Mouse (Mus musculus): ENCODE results near the gene Ect2. TPM values are rescaled to one million over a fixed set of nuclear protein-coding genes. Genes with fewer than 3 reads are reported as not detected.

Ect2 gene
- polyA plus RNA-seq, 1 experiment from 2014 or later, result 33.1 TPM

DNA sequence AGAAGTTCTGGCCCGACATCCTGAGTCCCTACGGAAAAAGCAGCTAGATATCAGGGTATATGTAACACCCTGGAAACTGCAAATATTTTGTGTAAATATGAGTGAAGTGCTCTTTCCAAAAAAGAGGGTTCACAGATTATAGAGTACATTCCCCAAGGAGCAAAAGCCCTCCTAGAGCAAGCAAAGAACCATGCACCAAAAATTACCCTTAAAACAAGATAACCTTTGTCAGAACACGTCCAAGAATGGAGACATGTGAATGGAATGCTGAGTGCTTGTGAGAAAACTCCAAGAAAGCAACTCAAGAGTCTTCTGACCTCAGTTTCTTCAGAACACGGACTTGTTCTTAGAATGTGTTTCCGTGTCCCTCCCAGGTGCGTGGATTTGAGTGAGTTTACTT, 50.7 kb downstream of the Ect2 start:
- Histone ChIP-seq H3K9ac (replicated peaks) (no peak overlapping the region), H3K4me2 (replicated peaks) (no peak overlapping the region), H3K4me1 (replicated peaks) (no peaks in the 10 kb centered on the region), H3K36me3 (peaks cover 24% of the 10 kb centered on the region), H3K27ac (no peak overlapping the region), H3K4me3 (replicated peaks) (no peak overlapping the region), H3K9me3 (no peaks in the 10 kb centered on the region), H3K27me3 (no peaks in the 10 kb centered on the region)
- 96% methylated on average over 6 of the region's 6 CpGs for WGBS
- ATAC-seq, result no peak

DNA sequence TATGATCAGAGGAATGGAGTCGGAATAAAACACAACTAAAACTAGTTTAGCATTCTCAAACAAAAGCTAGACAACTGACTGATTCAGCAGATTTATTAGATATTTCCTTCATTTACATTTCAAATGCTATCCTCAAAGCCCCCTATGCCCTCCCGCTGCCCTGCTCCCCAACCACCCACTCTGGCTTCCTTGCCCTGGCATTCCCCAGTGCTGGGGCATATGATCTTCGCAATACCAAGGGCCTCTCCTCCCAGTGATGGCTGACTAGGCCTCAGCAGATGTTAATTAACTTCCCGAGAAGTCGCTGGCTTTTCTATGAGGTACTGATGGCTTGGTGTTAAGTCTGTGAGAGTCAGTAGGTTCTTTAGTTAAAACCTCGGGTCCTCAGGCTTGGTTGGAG, 55.0 kb downstream of the Ect2 start:
- Histone ChIP-seq H3K4me2 (replicated peaks) (no peak overlapping the region), H3K9me3 (no peaks in the 10 kb centered on the region), H3K9ac (replicated peaks) (no peak overlapping the region), H3K4me3 (replicated peaks) (no peak overlapping the region), H3K36me3 (peaks cover 27% of the 10 kb centered on the region), H3K4me1 (replicated peaks) (no peaks in the 10 kb centered on the region), H3K27me3 (no peaks in the 10 kb centered on the region), H3K27ac (no peak overlapping the region)
- 90% methylated on average over 6 of the region's 6 CpGs for WGBS
- no peak for ATAC-seq

GRCm38 (mm10) chr3:27086221-27086620, 67.5 kb downstream of the Ect2 start:
- ATAC-seq, result no peak
- Histone ChIP-seq H3K9ac (replicated peaks) (no peak overlapping the region), H3K4me2 (replicated peaks) (no peak overlapping the region), H3K4me3 (replicated peaks) (no peak overlapping the region), H3K9me3 (no peaks in the 10 kb centered on the region), H3K4me1 (replicated peaks) (no peaks in the 10 kb centered on the region), H3K27me3 (no peaks in the 10 kb centered on the region), H3K36me3 (peaks cover 13% of the 10 kb centered on the region), H3K27ac (no peak overlapping the region)
- 96% methylated on average over 6 of the region's 6 CpGs for WGBS

GRCm38 (mm10) chr3:27081229-27082060, 72.2 kb downstream of the Ect2 start:
- ATAC-seq, result no peak

GRCm38 (mm10) chr3:27080061-27080770, 73.5 kb downstream of the Ect2 start:
- H3K36me3 ChIP-seq, result no peaks in the 10 kb centered on the region
- no peaks in the 10 kb centered on the region for H3K27me3 ChIP-seq
- H3K9me3 ChIP-seq, result no peaks in the 10 kb centered on the region
- H3K4me3 ChIP-seq (replicated peaks), result no peak overlapping the region
- no peak overlapping the region for H3K9ac ChIP-seq (replicated peaks)
- ATAC-seq, result no peak
- H3K4me1 ChIP-seq (replicated peaks), result no peaks in the 10 kb centered on the region
- WGBS, result 80% methylated on average over 7 of the region's 7 CpGs
- no peak overlapping the region for H3K27ac ChIP-seq
- no peak overlapping the region for H3K4me2 ChIP-seq (replicated peaks)

More at GRCm38 (mm10) chr3:27081229-27082060, 72.2 kb downstream of the Ect2 start:
- Histone ChIP-seq H3K4me3 (replicated peaks) (no peak overlapping the region), H3K9ac (replicated peaks) (no peak overlapping the region), H3K27ac (no peak overlapping the region), H3K36me3 (0 out of 2 replicates have a peak, but pooled peaks cover 7% of the 10 kb centered on the region), H3K27me3 (no peaks in the 10 kb centered on the region), H3K4me1 (replicated peaks) (no peaks in the 10 kb centered on the region), H3K9me3 (no peaks in the 10 kb centered on the region), H3K4me2 (replicated peaks) (no peak overlapping the region)
- WGBS, result 90% methylated on average over 13 of the region's 13 CpGs

DNA sequence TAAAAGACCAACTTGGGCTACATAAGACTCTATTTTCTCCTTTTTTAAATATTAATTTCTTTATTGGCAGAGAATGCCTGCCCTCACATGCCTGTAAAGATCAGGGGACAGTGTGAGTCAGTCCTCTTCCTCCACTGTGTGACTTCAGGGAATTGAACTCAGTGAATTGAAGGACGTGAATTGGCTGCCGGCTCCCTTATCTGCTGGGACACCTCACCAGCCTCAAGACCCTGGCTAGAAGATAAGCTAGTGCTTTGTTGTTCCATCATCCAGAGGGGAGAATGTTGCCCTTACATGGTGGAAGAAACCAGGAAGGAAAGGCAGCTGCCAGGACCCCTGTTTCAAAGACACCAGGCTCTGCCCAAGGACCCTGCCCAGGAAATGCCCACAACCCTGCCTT, 79.8 kb downstream of the Ect2 start:
- H3K4me1 ChIP-seq (replicated peaks), result no peaks in the 10 kb centered on the region
- H3K27ac ChIP-seq, result no peak overlapping the region
- no peaks in the 10 kb centered on the region for H3K27me3 ChIP-seq
- H3K4me2 ChIP-seq (replicated peaks), result no peak overlapping the region
- no peaks in the 10 kb centered on the region for H3K9me3 ChIP-seq
- no peak for ATAC-seq
- H3K36me3 ChIP-seq, result no peaks in the 10 kb centered on the region
- H3K4me3 ChIP-seq (replicated peaks), result no peak overlapping the region
- 97% methylated on average over 2 of the region's 2 CpGs for WGBS
- no peak overlapping the region for H3K9ac ChIP-seq (replicated peaks)

DNA sequence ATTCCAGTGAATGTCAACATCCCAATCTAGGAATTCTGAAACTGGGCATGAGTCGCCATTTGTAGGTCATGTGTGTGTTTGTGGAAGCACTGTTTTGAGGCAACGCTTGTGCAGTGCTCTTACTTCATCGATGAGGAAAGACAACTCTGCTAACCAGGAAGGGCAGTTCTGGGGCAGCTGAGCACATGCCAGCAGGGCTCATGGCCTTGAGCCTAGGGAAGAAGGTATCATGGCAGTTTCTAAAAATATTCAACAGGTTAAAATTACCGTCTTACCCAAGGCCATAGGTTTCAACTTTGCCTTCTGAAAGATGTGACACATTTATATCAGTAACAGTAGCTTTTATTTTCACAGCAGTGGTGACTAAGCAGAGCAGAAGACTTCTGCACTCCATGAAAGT, 82.0 kb downstream of the Ect2 start:
- no peaks in the 10 kb centered on the region for H3K9me3 ChIP-seq
- H3K4me3 ChIP-seq (replicated peaks), result no peak overlapping the region
- WGBS, result 97% methylated on average over 4 of the region's 4 CpGs
- H3K36me3 ChIP-seq, result no peaks in the 10 kb centered on the region
- no peaks in the 10 kb centered on the region for H3K4me1 ChIP-seq (replicated peaks)
- ATAC-seq, result no peak
- H3K27me3 ChIP-seq, result no peaks in the 10 kb centered on the region
- no peak overlapping the region for H3K9ac ChIP-seq (replicated peaks)
- H3K4me2 ChIP-seq (replicated peaks), result no peak overlapping the region
- no peak overlapping the region for H3K27ac ChIP-seq

DNA sequence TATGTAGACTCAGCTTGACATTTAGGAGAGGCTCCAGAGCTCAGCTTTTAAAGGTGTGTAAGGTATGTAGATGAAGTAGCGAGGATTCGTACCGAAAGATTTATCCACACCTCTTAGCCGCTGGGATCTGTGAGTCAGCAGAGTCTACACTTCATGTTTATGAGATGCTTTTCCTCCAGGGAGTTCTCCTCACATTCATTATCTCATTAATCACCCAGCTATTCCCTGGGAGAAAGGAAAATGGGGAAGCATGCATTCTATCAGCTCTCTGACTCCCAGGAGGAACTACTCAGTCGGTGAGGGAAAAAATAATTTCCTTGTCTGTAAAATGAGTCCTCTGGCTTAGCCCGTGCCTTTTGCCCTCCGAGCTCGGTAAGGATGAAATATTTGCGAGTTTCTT, 83.3 kb downstream of the Ect2 start:
- ATAC-seq, result no peak
- H3K9me3 ChIP-seq, result no peaks in the 10 kb centered on the region
- no peak overlapping the region for H3K27ac ChIP-seq
- no peak overlapping the region for H3K4me3 ChIP-seq (replicated peaks)
- H3K36me3 ChIP-seq, result no peaks in the 10 kb centered on the region
- H3K4me2 ChIP-seq (replicated peaks), result no peak overlapping the region
- 73% methylated on average over 9 of the region's 9 CpGs for WGBS
- no peaks in the 10 kb centered on the region for H3K4me1 ChIP-seq (replicated peaks)
- H3K27me3 ChIP-seq, result no peaks in the 10 kb centered on the region
- H3K9ac ChIP-seq (replicated peaks), result no peak overlapping the region

DNA sequence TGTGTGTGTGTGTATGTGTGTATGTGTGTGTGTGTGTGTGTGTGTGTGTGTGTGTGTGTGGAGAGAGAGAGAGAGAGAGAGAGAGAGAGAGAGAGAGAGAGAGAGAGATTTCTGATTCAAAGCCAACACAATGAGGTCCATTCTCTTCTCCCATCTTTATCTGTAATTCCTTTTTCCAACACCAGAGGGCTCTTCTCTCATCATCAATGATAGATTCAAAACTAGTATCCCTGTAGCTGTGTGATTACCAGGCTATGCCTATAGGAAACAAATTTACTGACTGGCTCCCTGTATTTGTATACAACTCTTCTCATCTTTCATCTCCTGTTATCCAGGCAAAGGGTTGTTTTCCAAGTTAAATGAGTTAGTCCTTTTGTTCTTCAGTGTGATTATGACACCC, 86.5 kb downstream of the Ect2 start:
- H3K4me1 ChIP-seq (replicated peaks), result no peaks in the 10 kb centered on the region; the same call in 1 of the 2 replicates
- no peak overlapping the region for H3K4me2 ChIP-seq (replicated peaks)
- no peak overlapping the region for H3K27ac ChIP-seq
- no peak overlapping the region for H3K9ac ChIP-seq (replicated peaks)
- ATAC-seq, result no peak
- no peaks in the 10 kb centered on the region for H3K9me3 ChIP-seq
- H3K36me3 ChIP-seq, result no peaks in the 10 kb centered on the region
- H3K4me3 ChIP-seq (replicated peaks), result no peak overlapping the region
- H3K27me3 ChIP-seq, result no peaks in the 10 kb centered on the region

- whole genome bisulfite sequencing, result 91% methylated on average over 2 of the region's 2 CpGs
- no peak for ATAC-seq
Observed at GRCm38 (mm10) chr3:27064886-27065285, 88.8 kb downstream of the Ect2 start.

GRCm38 (mm10) chr3:27063399-27064260, 90.0 kb downstream of the Ect2 start:
- H3K4me2 ChIP-seq (replicated peaks), result no peak overlapping the region
- no peak for ATAC-seq
- H3K9ac ChIP-seq (replicated peaks), result no peak overlapping the region
- no peaks in the 10 kb centered on the region for H3K36me3 ChIP-seq
- H3K4me1 ChIP-seq (replicated peaks), result peaks cover 12% of the 10 kb centered on the region
- H3K9me3 ChIP-seq, result no peaks in the 10 kb centered on the region
- no peak overlapping the region for H3K4me3 ChIP-seq (replicated peaks)
- H3K27me3 ChIP-seq, result no peaks in the 10 kb centered on the region
- WGBS, result 68% methylated on average over 11 of the region's 11 CpGs
- H3K27ac ChIP-seq, result no peak overlapping the region

More at GRCm38 (mm10) chr3:27064886-27065285, 88.8 kb downstream of the Ect2 start:
- H3K9me3 ChIP-seq, result no peaks in the 10 kb centered on the region
- H3K4me1 ChIP-seq (replicated peaks), result peaks cover 6% of the 10 kb centered on the region; the same call in 1 of the 2 replicates
- H3K9ac ChIP-seq (replicated peaks), result no peak overlapping the region
- no peak overlapping the region for H3K4me2 ChIP-seq (replicated peaks)
- H3K36me3 ChIP-seq, result no peaks in the 10 kb centered on the region
- no peaks in the 10 kb centered on the region for H3K27me3 ChIP-seq
- H3K4me3 ChIP-seq (replicated peaks), result no peak overlapping the region
- H3K27ac ChIP-seq, result no peak overlapping the region

- H3K9me3 ChIP-seq, result 0 out of 2 replicates have a peak, but pooled peaks cover 3% of the 10 kb centered on the region
- peak overlapping the region; percentile 25; the same call in 1 of the 2 replicates for H3K27ac ChIP-seq
- no peak overlapping the region for H3K4me2 ChIP-seq (replicated peaks)
- ATAC-seq, result no peak
- H3K36me3 ChIP-seq, result no peaks in the 10 kb centered on the region
- H3K9ac ChIP-seq (replicated peaks), result no peak overlapping the region
- H3K27me3 ChIP-seq, result no peaks in the 10 kb centered on the region
- peaks cover 12% of the 10 kb centered on the region for H3K4me1 ChIP-seq (replicated peaks)
- 85% methylated on average over 12 of the region's 12 CpGs for whole genome bisulfite sequencing
- no peak overlapping the region for H3K4me3 ChIP-seq (replicated peaks)
Observed at GRCm38 (mm10) chr3:27060441-27060840, 93.2 kb downstream of the Ect2 start.

All from midbrain, embryonic 13.5 days (tissue).